ENCODE assay signal across 12 mouse cellular contexts in genomic region chr11:5499961-5500644, GRCm38 (mm10). TPM values are rescaled to one million over a fixed set of nuclear protein-coding genes. Genes with fewer than 3 reads are reported as not detected.
A peak's percentile ranks its signal among the peaks of the same experiment; 100 is the strongest.
DNase-seq lines count a peak whose midpoint lies in the region; ATAC-seq lines count a peak whose summit lies in the region.
"Had no signal": no experiment of that assay in that cellular context is flagged by ENCODE, and none has a peak within 500 bp of the region (broad histone marks: within the 10 kb centered on the region; RNA-seq: fewer than 3 reads in every experiment).

No protein-coding gene starts in this region.

- H3K9me3 ChIP-seq in lung, embryonic 15.5 days = no peaks in the 10 kb centered on the region

- no peak overlapping the region for H3K9ac ChIP-seq in lung, embryonic 15.5 days
- H3K9ac ChIP-seq: forebrain, postnatal 0 days had no signal

- H3K4me2 ChIP-seq in lung, embryonic 15.5 days = no peak overlapping the region

- H3K4me1 ChIP-seq in lung, embryonic 15.5 days = peaks cover 14% of the 10 kb centered on the region

- WGBS in lung, embryonic 15.5 days = 69% methylated on average over 11 of the region's 11 CpGs

- no peak overlapping the region for H3K4me3 ChIP-seq in lung, embryonic 15.5 days
- H3K4me3 ChIP-seq: layer of hippocampus, adult 2 months had no signal

- H3K36me3 ChIP-seq in lung, embryonic 15.5 days = no peaks in the 10 kb centered on the region

- no peak for DNase-seq in lung, postnatal 36 days
- DNase-seq in naive thymus-derived CD4-positive, alpha-beta T cell, adult 2 months (ENCODE audit: low read depth) = peak; percentile 40
- DNase-seq in thymus, postnatal 36 days = peak; percentile 58 to 75
- no peak for DNase-seq in embryo, embryonic 9.5 days (ENCODE audit: extremely low spot score)
- no peak for DNase-seq in heart, postnatal 36 days
- DNase-seq: cerebellum, adult 9-11 months; forebrain, postnatal 0 days had no signal

- peak overlapping the region; percentile 65; the same call in 1 of the 2 replicates for H3K27ac ChIP-seq in lung, embryonic 15.5 days
- H3K27ac ChIP-seq: layer of hippocampus, adult 2 months had no signal

- ATAC-seq in lung, embryonic 15.5 days (ENCODE audit: borderline replicate concordance, extremely low read depth, low FRiP score, low TSS enrichment) = no peak
- peak; percentile 28 for ATAC-seq in inflammation-experienced regulatory T-cells, adult 6 months
- no peak for ATAC-seq in frontal cortex, adult (ENCODE audit: low TSS enrichment)
- ATAC-seq: activated CD4-positive, CD25-positive, alpha-beta regulatory T cell, adult 4 months; forebrain, postnatal 0 days had no signal

- H3K27me3 ChIP-seq in lung, embryonic 15.5 days = no peaks in the 10 kb centered on the region

- intact Hi-C loops in heart, postnatal 36 days (cut with DNase I) = no loop called here

RNA-seq across cellular contexts. Expression of gene Xbp1, which starts 20.4 kb away (rescaled TPM):
- polyA plus RNA-seq in lung, embryonic 15.5 days (2015; fragmentation: Nextera tagmentation; extraction: Ambion mirVana) = 211 and 229 TPM in 2 replicates
- 10 to 100 TPM; 41.8 to 48.9 (median 45.0) TPM for polyA plus RNA-seq in inflammation-experienced regulatory T-cells, adult 6 months (2017; shearing (Covaris generic))
- total RNA-seq in heart, postnatal 36 days (2021) = 10 to 100 TPM; 59.2 to 65.2 TPM

RNA-seq across cellular contexts. Expression of gene Ccdc117, which starts 41.9 kb away (rescaled TPM):
- 20.8 and 22.3 TPM in 2 replicates for polyA plus RNA-seq in lung, embryonic 15.5 days (2015; fragmentation: Nextera tagmentation; extraction: Ambion mirVana)
- polyA plus RNA-seq in inflammation-experienced regulatory T-cells, adult 6 months (2017; shearing (Covaris generic)) = 1 to 10 TPM; 3.3 to 5.9 (median 3.6) TPM
- 10 to 100 TPM; 19.5 to 23.2 TPM for total RNA-seq in heart, postnatal 36 days (2021)

RNA-seq across cellular contexts. Expression of gene Znrf3, which starts 55.5 kb away (rescaled TPM):
- 14.7 and 15.8 TPM in 2 replicates for polyA plus RNA-seq in lung, embryonic 15.5 days (2015; fragmentation: Nextera tagmentation; extraction: Ambion mirVana)
- 10 to 100 TPM in 2 of 3 experiments, 1 to 10 TPM in 1; 3.3 to 19.8 (median 17.3) TPM for polyA plus RNA-seq in inflammation-experienced regulatory T-cells, adult 6 months (2017; shearing (Covaris generic))
- 1 to 10 TPM; 8.7 to 9.1 TPM for total RNA-seq in heart, postnatal 36 days (2021)

Comparison
In these comparisons a context has a peak if more than half of its experiments do, and no peak if none do; other contexts are left out.
1. DNase-seq: peak in naive thymus-derived CD4-positive, alpha-beta T cell, adult 2 months (single experiment) and thymus, postnatal 36 days (2 of 2); none in lung, postnatal 36 days (single experiment), embryo, embryonic 9.5 days (single experiment) and heart, postnatal 36 days (0 of 2).